Mouse (Mus musculus) liver, embryonic 15.5 days (tissue): ENCODE measurements around the gene Timm8b. TPM values are rescaled to one million over a fixed set of nuclear protein-coding genes. Genes with fewer than 3 reads are reported as not detected.

Experiments
- ATAC-seq: fragments of 200-750 bp; cut with Nextera tagmentation; 2 replicates; pipeline ENCODE4 v1.8.0; 2017; ENCODE audit warnings: moderate number of reproducible peaks, mild to moderate bottlenecking, moderate library complexity; ENCODE audit not compliant: insufficient read depth
- H3K27ac ChIP-seq: fragments of 300-500 bp; sonication (generic); replicated peaks from 2 replicates; pipeline ENCODE4 v1.5.1; 2015; ENCODE audit warnings: mild to moderate bottlenecking, inconsistent platforms
- H3K27me3 ChIP-seq: fragments of 300-500 bp; sonication (generic); 2 replicates; pipeline ENCODE4 v1.6.1; 2015; ENCODE audit warnings: mild to moderate bottlenecking, inconsistent platforms
- H3K36me3 ChIP-seq: fragments of 300-500 bp; sonication (generic); replicated peaks from 2 replicates; pipeline ENCODE4 v1.6.1; 2015; ENCODE audit warnings: moderate library complexity, mild to moderate bottlenecking, inconsistent platforms
- H3K4me1 ChIP-seq: fragments of 300-500 bp; sonication (generic); replicated peaks from 2 replicates; pipeline ENCODE4 v1.6.1; 2015; ENCODE audit warnings: inconsistent platforms
- H3K4me2 ChIP-seq: fragments of 300-500 bp; sonication (generic); 2 replicates; pipeline ENCODE4 v1.6.1; 2015; ENCODE audit warnings: moderate library complexity, mild to moderate bottlenecking, inconsistent platforms
- H3K4me3 ChIP-seq: fragments of 300-500 bp; sonication (generic); replicated peaks from 2 replicates; pipeline ENCODE4 v1.5.1; 2015; ENCODE audit warnings: mild to moderate bottlenecking, inconsistent platforms
- H3K9ac ChIP-seq: fragments of 300-500 bp; sonication (generic); 2 replicates; pipeline ENCODE4 v1.6.1; 2015; ENCODE audit warnings: moderate library complexity, mild to moderate bottlenecking, inconsistent platforms
- H3K9me3 ChIP-seq: fragments of 300-500 bp; sonication (generic); replicated peaks from 2 replicates; pipeline ENCODE4 v1.6.1; 2016; ENCODE audit warnings: inconsistent platforms
- WGBS: fragments of 180-500 bp; shearing (Covaris S2); methylation state at CpG from one replicate; pipeline ENCODE4 v1.1.7; 2015; ENCODE audit warnings: mixed read lengths; ENCODE audit not compliant: insufficient replicate concordance; 5-methylcytosine and 5-hydroxymethylcytosine counted together
- polyA plus RNA-seq: library from polyadenylated mRNA; unstranded; fragments of >200 nt; fragmentation: Nextera tagmentation; extraction: Ambion mirVana; gene quantifications from 2 replicates; pipeline ENCODE4 v1.2.1, GENCODE M21; 2015

Gene Timm8b
- polyA plus RNA-seq, 1 experiment from 2014 or later: 158 TPM

DNA sequence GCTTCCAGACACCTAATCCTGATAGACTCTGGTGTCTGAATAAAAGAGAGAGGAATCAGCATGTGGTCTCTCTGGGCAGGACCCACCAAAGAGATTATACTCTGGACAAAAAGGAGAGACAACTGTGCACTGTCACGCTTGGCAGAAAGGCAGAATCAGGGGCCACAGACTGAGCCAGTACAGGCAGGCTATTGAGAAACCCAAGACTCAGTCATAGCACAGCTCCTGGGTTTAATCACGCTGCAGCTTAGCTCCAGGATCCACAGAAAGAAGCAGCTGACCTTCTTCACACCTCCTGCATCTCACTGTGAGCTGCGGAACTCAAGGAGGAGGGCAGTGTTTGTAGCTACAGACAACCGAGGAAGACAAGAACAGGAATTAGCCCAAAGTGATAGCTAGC, 23.3 kb upstream of the Timm8b start:
- Histone ChIP-seq H3K36me3 (no peaks in the 10 kb centered on the region), H3K4me3 (no peak overlapping the region), H3K9ac (no peak overlapping the region), H3K4me1 (no peaks in the 10 kb centered on the region), H3K4me2 (no peak overlapping the region), H3K9me3 (no peaks in the 10 kb centered on the region), H3K27ac (no peak overlapping the region), H3K27me3 (no peaks in the 10 kb centered on the region)
- 37% methylated on average over 4 of the region's 4 CpGs for WGBS
- no peak for ATAC-seq

DNA sequence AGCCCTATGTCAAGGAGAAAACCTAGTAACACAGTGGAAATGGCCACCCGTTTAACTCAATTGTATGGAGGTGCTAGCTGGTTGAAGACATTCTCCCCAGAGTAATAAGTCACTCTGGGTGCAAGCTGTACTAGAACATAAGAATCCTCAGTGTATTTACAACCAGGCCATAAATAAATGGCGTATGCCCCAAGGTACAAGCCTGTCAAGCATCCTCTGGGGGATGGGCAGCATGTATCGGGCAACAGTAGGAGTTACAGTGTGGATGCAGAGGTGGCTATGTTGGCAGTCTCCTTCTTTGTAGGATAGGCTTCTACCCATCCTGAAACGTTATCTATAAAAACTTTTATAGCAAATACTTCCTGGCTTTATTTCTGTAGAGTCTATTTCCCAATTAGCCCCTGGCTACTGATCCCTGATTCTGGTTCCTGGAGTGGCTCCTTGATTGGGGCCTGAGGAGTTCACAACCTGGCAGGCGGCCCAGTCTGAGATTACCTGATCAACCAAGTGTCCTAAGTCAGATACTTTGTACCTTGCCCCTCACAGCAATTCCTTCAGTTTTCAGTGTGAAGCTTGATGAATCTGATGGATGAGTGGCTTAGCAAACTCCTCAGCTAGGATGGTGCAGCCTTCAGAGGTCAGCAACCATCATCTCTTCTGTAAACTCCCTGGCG, 18.4 kb upstream of the Timm8b start:
- ATAC-seq: no peak

DNA sequence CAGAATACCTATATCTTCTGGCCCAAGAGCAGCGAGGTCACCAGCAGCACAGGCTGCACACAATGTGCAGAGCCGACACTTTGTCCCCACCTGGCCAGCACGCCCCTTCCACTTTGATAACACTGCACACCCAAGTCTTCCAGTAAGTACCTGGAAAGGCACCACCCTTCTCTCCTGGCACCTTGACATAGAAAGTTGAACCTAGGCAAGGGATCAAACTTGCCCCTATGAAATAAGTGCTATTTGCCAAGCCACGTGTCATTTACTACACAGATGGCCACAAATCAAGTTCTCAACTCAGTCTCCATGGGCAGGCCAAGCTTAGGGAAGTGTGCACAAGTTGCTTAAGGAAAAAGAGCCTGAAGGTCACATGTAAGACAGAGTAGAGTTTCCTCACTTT, 16.8 kb upstream of the Timm8b start:
- Histone ChIP-seq H3K36me3 (no peaks in the 10 kb centered on the region), H3K4me1 (peaks cover 20% of the 10 kb centered on the region), H3K27me3 (no peaks in the 10 kb centered on the region), H3K9me3 (no peaks in the 10 kb centered on the region), H3K27ac (no peak overlapping the region), H3K9ac (no peak overlapping the region), H3K4me3 (no peak overlapping the region), H3K4me2 (no peak overlapping the region)
- 49% methylated on average over 4 of the region's 4 CpGs for WGBS
- no peak for ATAC-seq

More for the DNA sequence above, 18.4 kb upstream of the Timm8b start:
- Histone ChIP-seq H3K27me3 (no peaks in the 10 kb centered on the region), H3K4me2 (no peak overlapping the region), H3K9me3 (no peaks in the 10 kb centered on the region), H3K27ac (no peak overlapping the region), H3K9ac (no peak overlapping the region), H3K4me1 (peaks cover 6% of the 10 kb centered on the region), H3K36me3 (no peaks in the 10 kb centered on the region), H3K4me3 (no peak overlapping the region)
- 59% methylated on average over 6 of the region's 6 CpGs for WGBS

DNA sequence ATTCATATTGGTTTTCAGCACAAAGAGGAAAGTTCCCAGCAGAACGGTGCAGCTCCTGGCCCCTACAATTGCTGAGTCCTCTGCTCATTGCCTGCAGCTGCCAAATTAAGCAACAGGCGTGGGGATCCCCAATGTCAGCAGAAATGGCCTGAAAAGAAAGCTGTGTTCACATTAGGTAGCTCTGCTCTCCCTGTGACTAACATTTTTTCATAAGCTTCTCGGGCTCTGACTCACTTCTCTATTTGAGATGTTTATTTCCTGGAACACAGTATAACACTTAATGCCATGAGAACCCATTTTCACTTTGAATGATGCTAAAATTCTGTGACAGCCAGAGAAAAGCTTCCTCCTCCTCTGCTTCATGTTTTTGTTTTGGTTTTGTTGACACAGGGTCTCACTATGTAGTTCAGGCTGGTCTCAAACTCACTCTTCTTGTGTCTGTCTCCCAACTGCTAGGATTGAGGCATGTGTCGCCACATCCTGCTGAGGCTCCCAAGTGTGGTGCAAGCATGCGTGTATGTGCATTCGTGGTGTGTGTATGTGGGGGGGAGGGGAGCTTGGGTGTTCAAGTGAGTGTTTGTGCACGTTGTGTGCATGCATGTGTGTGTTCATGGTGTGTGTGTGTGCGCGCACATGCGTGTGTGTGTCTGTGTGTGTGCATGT, 12.7 kb upstream of the Timm8b start:
- peaks cover 9% of the 10 kb centered on the region for H3K36me3 ChIP-seq
- H3K27ac ChIP-seq: peak overlapping the region; percentile 19
- H3K4me3 ChIP-seq: no peak overlapping the region
- no peak for ATAC-seq
- H3K4me2 ChIP-seq: no peak overlapping the region
- H3K9me3 ChIP-seq: no peaks in the 10 kb centered on the region
- WGBS: 53% methylated on average over 10 of the region's 10 CpGs
- no peaks in the 10 kb centered on the region for H3K27me3 ChIP-seq
- peaks cover 25% of the 10 kb centered on the region for H3K4me1 ChIP-seq
- no peak overlapping the region for H3K9ac ChIP-seq

DNA sequence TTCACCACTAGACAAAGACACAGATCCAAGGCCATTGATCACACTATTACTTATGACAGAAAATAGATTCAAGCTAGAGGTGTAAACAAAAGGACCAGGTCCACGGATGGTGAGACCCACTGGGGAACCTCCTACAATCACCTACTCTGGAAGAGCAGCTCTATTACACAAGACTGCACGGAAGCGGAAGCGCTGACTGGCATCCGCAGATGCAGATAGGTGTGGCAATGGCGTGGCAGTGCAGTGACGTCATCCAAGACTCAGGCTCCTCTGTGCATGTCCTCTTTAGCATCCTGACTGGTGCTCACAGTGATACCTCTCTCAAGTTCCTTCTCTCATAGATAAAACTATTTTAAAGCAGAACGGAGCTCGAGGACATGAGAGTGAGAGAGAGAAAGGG, 10.8 kb upstream of the Timm8b start:
- Histone ChIP-seq H3K9ac (no peak overlapping the region), H3K27me3 (no peaks in the 10 kb centered on the region), H3K9me3 (no peaks in the 10 kb centered on the region), H3K4me1 (0 out of 2 replicates have a peak, but pooled peaks cover 19% of the 10 kb centered on the region), H3K36me3 (peaks cover 28% of the 10 kb centered on the region), H3K4me2 (no peak overlapping the region), H3K4me3 (no peak overlapping the region), H3K27ac (no peak overlapping the region)
- no peak for ATAC-seq
- 80% methylated on average over 9 of the region's 9 CpGs for WGBS

DNA sequence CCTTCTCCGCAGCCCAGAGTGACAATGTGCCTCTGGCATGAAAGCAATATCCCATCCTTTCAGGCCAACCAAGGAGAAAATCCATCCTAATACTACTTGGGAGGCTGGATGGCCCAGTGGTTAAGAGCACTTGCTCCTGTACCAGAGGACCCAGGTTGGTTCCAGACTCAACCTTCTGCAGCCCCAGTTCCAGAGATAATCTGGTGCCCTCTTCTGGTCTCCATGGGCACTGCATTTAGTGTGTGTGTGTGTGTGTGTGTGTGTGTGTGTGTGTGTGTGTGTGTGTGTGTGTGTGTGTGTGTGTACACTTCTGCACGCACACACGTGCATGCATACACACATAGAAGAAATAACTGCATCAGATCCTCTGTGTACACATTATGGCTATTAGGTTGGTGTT, 10.2 kb upstream of the Timm8b start:
- Histone ChIP-seq H3K4me2 (no peak overlapping the region), H3K4me3 (no peak overlapping the region), H3K9ac (no peak overlapping the region), H3K27me3 (no peaks in the 10 kb centered on the region), H3K36me3 (peaks cover 34% of the 10 kb centered on the region), H3K27ac (no peak overlapping the region; the same call in 1 of the 2 replicates), H3K4me1 (0 out of 2 replicates have a peak, but pooled peaks cover 19% of the 10 kb centered on the region), H3K9me3 (no peaks in the 10 kb centered on the region)
- ATAC-seq: no peak
- 58% methylated on average over 3 of the region's 3 CpGs for WGBS

- H3K4me2 ChIP-seq: peak overlapping the region; percentile 18; the same call in 1 of the 2 replicates
- no peaks in the 10 kb centered on the region for H3K27me3 ChIP-seq
- no peaks in the 10 kb centered on the region for H3K9me3 ChIP-seq
- peak; percentile 70 for ATAC-seq
- no peak overlapping the region for H3K9ac ChIP-seq
- H3K36me3 ChIP-seq: peaks cover 48% of the 10 kb centered on the region
- WGBS: 69% methylated on average over 12 of the region's 12 CpGs
- H3K4me1 ChIP-seq: 0 out of 2 replicates have a peak, but pooled peaks cover 19% of the 10 kb centered on the region
- H3K4me3 ChIP-seq: no peak overlapping the region
- H3K27ac ChIP-seq: peak overlapping the region; percentile 71
These were observed 8.8 kb upstream of the Timm8b start for GRCm38 (mm10) chr9:50594794-50595417.

- WGBS: 83% methylated on average over 8 of the region's 8 CpGs
- H3K4me1 ChIP-seq: peaks cover 23% of the 10 kb centered on the region
- no peak overlapping the region for H3K4me3 ChIP-seq
- no peak for ATAC-seq
- peaks cover 57% of the 10 kb centered on the region for H3K36me3 ChIP-seq
- H3K9ac ChIP-seq: no peak overlapping the region
- no peak overlapping the region for H3K4me2 ChIP-seq
- H3K9me3 ChIP-seq: no peaks in the 10 kb centered on the region
- H3K27me3 ChIP-seq: no peaks in the 10 kb centered on the region
- no peak overlapping the region for H3K27ac ChIP-seq
These were observed 6.7 kb upstream of the Timm8b start for GRCm38 (mm10) chr9:50596973-50597372.

DNA sequence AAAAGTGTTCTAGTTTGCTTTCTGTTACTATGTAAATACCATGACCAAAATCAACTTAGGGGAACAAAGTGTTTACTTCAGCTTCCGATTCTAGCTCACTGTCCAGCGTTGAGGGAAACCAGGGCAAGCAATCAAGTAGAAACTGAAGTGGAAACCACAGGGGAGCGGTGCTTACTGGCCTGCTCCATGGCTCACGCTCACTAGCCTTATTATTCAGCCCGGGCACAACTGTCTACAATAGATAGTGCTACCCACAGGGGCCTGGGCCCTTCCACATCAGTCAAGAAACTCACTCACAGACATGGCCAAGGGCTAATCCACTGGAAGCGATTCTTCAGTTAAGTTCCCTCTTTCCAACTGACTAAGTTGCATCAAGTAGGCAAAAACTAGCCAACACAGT, 2.2 kb upstream of the Timm8b start:
- ATAC-seq: peak; percentile 39

GRCm38 (mm10) chr9:50602055-50602845, 1.5 kb upstream of the Timm8b start:
- no peaks in the 10 kb centered on the region for H3K9me3 ChIP-seq
- no peaks in the 10 kb centered on the region for H3K27me3 ChIP-seq
- peak overlapping the region; percentile 89 for H3K27ac ChIP-seq
- peak overlapping the region; percentile 75 for H3K4me2 ChIP-seq
- WGBS: 34% methylated on average over 7 of the region's 7 CpGs
- peaks cover 47% of the 10 kb centered on the region for H3K4me1 ChIP-seq
- peak overlapping the region; percentile 94 for H3K9ac ChIP-seq
- H3K4me3 ChIP-seq: peak overlapping the region; percentile 77
- H3K36me3 ChIP-seq: peaks cover 56% of the 10 kb centered on the region
- no peak for ATAC-seq

More for the DNA sequence above, 2.2 kb upstream of the Timm8b start:
- Histone ChIP-seq H3K27me3 (no peaks in the 10 kb centered on the region), H3K4me2 (peak overlapping the region; percentile 75), H3K27ac (peak overlapping the region; percentile 89), H3K4me1 (peaks cover 47% of the 10 kb centered on the region), H3K9me3 (no peaks in the 10 kb centered on the region), H3K9ac (peak overlapping the region; percentile 34; the same call in 1 of the 2 replicates), H3K4me3 (peak overlapping the region; percentile 77), H3K36me3 (peaks cover 58% of the 10 kb centered on the region)
- WGBS: 10% methylated on average over 6 of the region's 6 CpGs

GRCm38 (mm10) chr9:50603998-50604324, 251 bp downstream of the Timm8b start:
- Histone ChIP-seq H3K27me3 (no peaks in the 10 kb centered on the region), H3K9me3 (no peaks in the 10 kb centered on the region), H3K4me1 (peaks cover 47% of the 10 kb centered on the region), H3K9ac (peak overlapping the region; percentile 94), H3K4me2 (peak overlapping the region; percentile 75), H3K4me3 (peak overlapping the region; percentile 77), H3K27ac (peak overlapping the region; percentile 89), H3K36me3 (peaks cover 54% of the 10 kb centered on the region)
- under 1% methylated on average over 24 of the region's 24 CpGs for WGBS
- peak; percentile 76 for ATAC-seq
